Mouse (Mus musculus): ENCODE results near the gene Sipa1l3. TPM values are rescaled to one million over a fixed set of nuclear protein-coding genes. Genes with fewer than 3 reads are reported as not detected.
A peak's percentile ranks its signal among the peaks of the same experiment; 100 is the strongest.

The Sipa1l3 gene
- polyA plus RNA-seq, 1 experiment = 29.4 TPM

DNA sequence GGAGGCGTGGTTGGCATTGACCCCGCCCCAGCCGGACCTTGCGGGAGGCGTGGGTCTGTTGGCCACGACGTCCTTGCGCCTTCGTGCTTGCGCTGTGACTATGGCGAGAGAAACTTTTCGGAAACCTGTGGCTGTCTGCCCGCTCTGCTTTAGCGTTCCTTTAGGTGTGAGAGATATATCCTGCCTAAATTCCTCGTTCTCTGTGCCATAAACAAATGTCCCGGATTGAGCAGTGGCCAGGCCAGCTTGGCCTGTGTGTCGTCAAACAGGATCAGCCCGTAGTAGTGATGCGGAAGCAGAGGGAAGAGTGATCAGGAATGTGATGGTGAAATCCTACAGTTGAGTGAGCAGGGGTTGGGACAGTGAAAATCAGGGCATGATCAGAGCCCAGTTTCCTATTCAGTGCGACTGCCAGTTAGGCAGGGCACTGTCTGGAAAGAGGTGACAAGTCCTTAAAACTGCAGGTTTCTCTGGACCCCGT is 236.3 kb downstream of the Sipa1l3 start:
- peak overlapping the region; percentile 51 for H3K4me3 ChIP-seq (ENCODE audit: low read depth, low read length)

DNA sequence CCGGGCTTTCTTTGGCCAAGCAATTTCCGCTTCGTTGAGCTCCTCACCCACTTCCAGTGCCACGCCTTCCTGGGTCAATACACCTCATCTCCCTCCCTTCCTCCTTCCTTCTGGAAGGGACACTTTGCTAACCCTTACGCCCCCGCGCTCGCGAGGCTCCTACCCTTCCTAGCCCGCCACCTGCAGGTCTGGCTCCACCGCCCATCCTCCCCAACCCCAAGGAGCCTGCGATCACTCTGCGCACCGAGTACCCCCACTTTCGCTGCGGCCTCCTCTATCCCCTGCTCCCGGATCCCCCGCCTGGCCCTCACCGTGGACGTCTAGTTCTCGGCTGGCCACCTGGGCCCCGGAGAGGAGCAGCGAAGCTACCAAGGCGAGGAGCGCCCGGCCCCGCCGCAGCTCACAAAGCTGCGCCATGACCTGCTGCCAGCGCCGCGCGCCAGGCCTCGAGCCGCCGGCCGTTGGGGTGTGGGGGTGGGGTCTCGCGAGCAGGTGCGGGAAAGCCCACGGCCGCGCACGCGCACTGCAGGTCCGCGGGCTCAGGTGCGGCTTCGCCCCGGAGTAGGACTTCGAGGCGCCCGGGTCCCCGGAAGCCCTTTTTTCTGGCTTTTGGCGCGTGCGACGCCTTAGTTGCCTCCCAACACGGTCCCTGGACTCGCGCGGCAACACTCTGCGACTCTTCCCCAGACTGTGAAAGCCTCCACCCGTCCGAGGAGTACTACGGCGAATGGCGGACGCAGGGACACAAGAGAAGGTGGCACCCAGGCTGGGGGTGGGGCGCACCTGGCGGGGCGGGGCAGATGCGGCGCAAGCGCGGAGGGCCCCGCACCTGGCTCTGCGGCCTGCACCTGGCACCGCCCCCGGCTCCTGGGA is 237.0 kb downstream of the Sipa1l3 start, which contains the start of gene Spint2:
TSS of gene Spint2 (minus strand) at position 712 of the 873 bp plus-strand sequence.
- TF ChIP-seq POLR2A (IDR thresholded peaks at IDR 0.05; ENCODE audit: insufficient read depth, low read length) = peak; percentile 96
- TF ChIP-seq CTCF (IDR thresholded peaks at IDR 0.05; ENCODE audit: low read depth, low read length) = peak; percentile 14
- TF ChIP-seq EP300 (IDR thresholded peaks at IDR 0.05; ENCODE audit: insufficient read depth, low read depth, low read length) = 0 out of 2 replicates have a peak, but pooled peaks have one; percentile 16
- H3K9ac ChIP-seq (ENCODE audit: low read depth, poor library complexity, severe bottlenecking) = peak within 1 kb of the TSS; percentile 89
- peaks cover 2% of the 10 kb centered on the region for H3K4me1 ChIP-seq (ENCODE audit: control insufficient read depth, insufficient read depth, low read length)
- H3K27ac ChIP-seq (ENCODE audit: insufficient read depth, low read length) = peak within 1 kb of the TSS; percentile 31
- no peaks in the 10 kb centered on the region for H3K9me3 ChIP-seq (replicated peaks; ENCODE audit: control insufficient read depth, insufficient read depth, low read length, poor library complexity, severe bottlenecking)
- no peaks in the 10 kb centered on the region for H3K27me3 ChIP-seq (ENCODE audit: control insufficient read depth, insufficient read depth, low read length, poor library complexity, severe bottlenecking)
- peaks cover 14% of the 10 kb centered on the region for H3K36me3 ChIP-seq (ENCODE audit: control insufficient read depth, insufficient read depth, low read length, poor library complexity, severe bottlenecking)
- peak within 1 kb of the TSS; percentile 87 for H3K4me3 ChIP-seq (ENCODE audit: low read depth, low read length)

More for the DNA sequence above, 236.3 kb downstream of the Sipa1l3 start:
- no peak overlapping the region for H3K27ac ChIP-seq (ENCODE audit: insufficient read depth, low read length)
- H3K9me3 ChIP-seq (replicated peaks; ENCODE audit: control insufficient read depth, insufficient read depth, low read length, poor library complexity, severe bottlenecking) = no peaks in the 10 kb centered on the region
- H3K9ac ChIP-seq (ENCODE audit: low read depth, poor library complexity, severe bottlenecking) = peak overlapping the region; percentile 89; the same call in 1 of the 2 replicates
- H3K4me1 ChIP-seq (ENCODE audit: control insufficient read depth, insufficient read depth, low read length) = no peaks in the 10 kb centered on the region
- TF ChIP-seq EP300 (IDR thresholded peaks at IDR 0.05; ENCODE audit: insufficient read depth, low read depth, low read length) (no peak), POLR2A (IDR thresholded peaks at IDR 0.05; ENCODE audit: insufficient read depth, low read length) (no peak), CTCF (IDR thresholded peaks at IDR 0.05; ENCODE audit: low read depth, low read length) (no peak)
- H3K27me3 ChIP-seq (ENCODE audit: control insufficient read depth, insufficient read depth, low read length, poor library complexity, severe bottlenecking) = no peaks in the 10 kb centered on the region
- peaks cover 8% of the 10 kb centered on the region for H3K36me3 ChIP-seq (ENCODE audit: control insufficient read depth, insufficient read depth, low read length, poor library complexity, severe bottlenecking)

DNA sequence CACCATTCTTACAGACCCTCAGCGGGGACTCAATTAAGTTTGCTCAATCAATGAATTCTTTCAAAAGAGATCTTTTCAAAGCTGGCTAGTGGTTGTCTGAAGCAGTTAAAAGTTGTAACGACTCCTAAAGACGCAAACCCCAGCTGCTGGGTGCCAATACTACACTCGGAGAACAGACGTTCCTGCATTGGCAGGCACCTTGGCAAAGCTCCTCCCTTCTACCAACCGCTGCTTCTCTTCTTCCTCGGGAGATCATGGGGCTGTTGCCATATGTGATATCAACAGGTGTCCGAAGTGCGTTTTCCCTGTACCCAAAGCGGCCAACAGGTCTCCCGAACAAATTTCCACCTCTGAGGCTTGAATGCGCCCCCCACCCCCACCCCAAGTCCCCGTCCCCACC is 237.6 kb downstream of the Sipa1l3 start:
- H3K27ac ChIP-seq (ENCODE audit: insufficient read depth, low read length) = peak overlapping the region; percentile 5; the same call in 1 of the 2 replicates
- H3K27me3 ChIP-seq (ENCODE audit: control insufficient read depth, insufficient read depth, low read length, poor library complexity, severe bottlenecking) = no peaks in the 10 kb centered on the region
- peaks cover 14% of the 10 kb centered on the region for H3K36me3 ChIP-seq (ENCODE audit: control insufficient read depth, insufficient read depth, low read length, poor library complexity, severe bottlenecking)
- H3K4me1 ChIP-seq (ENCODE audit: control insufficient read depth, insufficient read depth, low read length) = peaks cover 2% of the 10 kb centered on the region
- TF ChIP-seq EP300 (IDR thresholded peaks at IDR 0.05; ENCODE audit: insufficient read depth, low read depth, low read length) = no peak
- TF ChIP-seq CTCF (IDR thresholded peaks at IDR 0.05; ENCODE audit: low read depth, low read length) = no peak
- no peak for TF ChIP-seq POLR2A (IDR thresholded peaks at IDR 0.05; ENCODE audit: insufficient read depth, low read length)
- H3K9me3 ChIP-seq (replicated peaks; ENCODE audit: control insufficient read depth, insufficient read depth, low read length, poor library complexity, severe bottlenecking) = no peaks in the 10 kb centered on the region
- peak overlapping the region; percentile 89 for H3K9ac ChIP-seq (ENCODE audit: low read depth, poor library complexity, severe bottlenecking)
- peak overlapping the region; percentile 87 for H3K4me3 ChIP-seq (ENCODE audit: low read depth, low read length)

DNA sequence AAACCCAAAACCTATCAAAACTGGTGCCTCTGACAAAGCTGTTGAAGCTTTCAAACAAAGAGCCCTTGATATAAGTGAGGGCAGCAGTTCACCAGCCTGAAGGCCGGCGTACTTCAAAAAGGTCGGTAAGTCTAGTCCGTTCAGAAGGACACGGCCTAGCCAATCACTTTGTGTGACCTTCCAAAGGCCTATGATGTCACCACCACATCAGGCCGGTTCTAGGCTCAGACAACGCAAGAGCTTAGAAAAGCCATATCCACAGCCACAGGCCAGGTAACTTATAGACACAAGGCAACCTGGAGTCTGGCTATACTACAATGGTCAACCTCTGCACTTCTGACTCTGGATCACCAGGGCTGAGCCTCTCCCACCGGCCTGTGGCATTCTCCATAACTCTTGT is 238.5 kb downstream of the Sipa1l3 start:
- H3K27ac ChIP-seq (ENCODE audit: insufficient read depth, low read length) = no peak overlapping the region
- TF ChIP-seq CTCF (IDR thresholded peaks at IDR 0.05; ENCODE audit: low read depth, low read length) = no peak
- H3K36me3 ChIP-seq (ENCODE audit: control insufficient read depth, insufficient read depth, low read length, poor library complexity, severe bottlenecking) = peaks cover 14% of the 10 kb centered on the region
- H3K4me1 ChIP-seq (ENCODE audit: control insufficient read depth, insufficient read depth, low read length) = peaks cover 2% of the 10 kb centered on the region
- no peaks in the 10 kb centered on the region for H3K27me3 ChIP-seq (ENCODE audit: control insufficient read depth, insufficient read depth, low read length, poor library complexity, severe bottlenecking)
- peak overlapping the region; percentile 87 for H3K4me3 ChIP-seq (ENCODE audit: low read depth, low read length)
- H3K9me3 ChIP-seq (replicated peaks; ENCODE audit: control insufficient read depth, insufficient read depth, low read length, poor library complexity, severe bottlenecking) = no peaks in the 10 kb centered on the region
- peak overlapping the region; percentile 89 for H3K9ac ChIP-seq (ENCODE audit: low read depth, poor library complexity, severe bottlenecking)

DNA sequence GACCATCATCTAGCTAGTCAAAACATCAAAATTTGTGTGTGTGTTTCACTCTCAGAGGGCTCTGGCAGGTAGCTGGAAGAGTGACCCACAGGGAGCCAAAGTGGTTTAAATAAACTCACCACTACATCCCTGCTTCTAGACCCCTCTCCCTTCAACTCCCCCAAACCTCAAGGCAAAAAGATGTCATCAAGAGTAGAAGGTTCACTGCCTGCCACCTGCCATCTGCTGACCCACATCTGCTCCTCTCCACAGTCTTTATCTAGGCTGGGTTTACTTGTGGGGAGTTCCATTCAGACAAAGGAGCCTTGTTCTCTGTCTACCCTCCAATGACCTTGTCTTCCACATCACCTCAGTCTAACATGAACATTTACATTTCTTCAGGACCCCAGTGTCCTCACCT is 239.2 kb downstream of the Sipa1l3 start:
- Histone ChIP-seq H3K4me1 (ENCODE audit: control insufficient read depth, insufficient read depth, low read length) (peaks cover 2% of the 10 kb centered on the region), H3K9ac (ENCODE audit: low read depth, poor library complexity, severe bottlenecking) (peak overlapping the region; percentile 21; the same call in 1 of the 2 replicates), H3K4me3 (ENCODE audit: low read depth, low read length) (no peak overlapping the region), H3K27me3 (ENCODE audit: control insufficient read depth, insufficient read depth, low read length, poor library complexity, severe bottlenecking) (no peaks in the 10 kb centered on the region), H3K9me3 (replicated peaks; ENCODE audit: control insufficient read depth, insufficient read depth, low read length, poor library complexity, severe bottlenecking) (no peaks in the 10 kb centered on the region), H3K36me3 (ENCODE audit: control insufficient read depth, insufficient read depth, low read length, poor library complexity, severe bottlenecking) (peaks cover 14% of the 10 kb centered on the region), H3K27ac (ENCODE audit: insufficient read depth, low read length) (peak overlapping the region; percentile 8; the same call in 1 of the 2 replicates)
- TF ChIP-seq POLR2A (IDR thresholded peaks at IDR 0.05; ENCODE audit: insufficient read depth, low read length) (no peak), CTCF (IDR thresholded peaks at IDR 0.05; ENCODE audit: low read depth, low read length) (no peak), EP300 (IDR thresholded peaks at IDR 0.05; ENCODE audit: insufficient read depth, low read depth, low read length) (no peak)

DNA sequence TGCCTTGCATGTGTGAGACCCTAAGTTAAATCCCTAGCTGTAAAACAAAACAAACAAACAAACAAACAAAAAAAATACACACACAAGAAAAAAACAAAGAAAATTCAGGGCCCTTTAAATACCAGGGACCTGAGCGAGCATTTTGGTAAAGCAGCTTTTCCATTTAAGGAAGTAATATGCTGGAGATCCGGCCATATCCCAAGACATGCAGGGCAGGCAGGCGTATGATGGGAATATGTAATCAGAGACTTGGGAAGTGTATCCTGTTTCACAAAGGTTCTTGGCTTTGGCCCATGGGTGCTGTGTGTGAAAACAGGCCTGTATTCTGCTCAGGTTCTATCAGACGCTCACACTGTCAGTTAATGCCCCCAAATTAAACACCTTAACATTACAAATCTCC is 240.9 kb downstream of the Sipa1l3 start:
- no peak for TF ChIP-seq CTCF (IDR thresholded peaks at IDR 0.05; ENCODE audit: low read depth, low read length)
- Histone ChIP-seq H3K4me3 (ENCODE audit: low read depth, low read length) (no peak overlapping the region), H3K27ac (ENCODE audit: insufficient read depth, low read length) (no peak overlapping the region), H3K36me3 (ENCODE audit: control insufficient read depth, insufficient read depth, low read length, poor library complexity, severe bottlenecking) (peaks cover 14% of the 10 kb centered on the region), H3K4me1 (ENCODE audit: control insufficient read depth, insufficient read depth, low read length) (peaks cover 2% of the 10 kb centered on the region), H3K9me3 (replicated peaks; ENCODE audit: control insufficient read depth, insufficient read depth, low read length, poor library complexity, severe bottlenecking) (no peaks in the 10 kb centered on the region), H3K27me3 (ENCODE audit: control insufficient read depth, insufficient read depth, low read length, poor library complexity, severe bottlenecking) (no peaks in the 10 kb centered on the region), H3K9ac (ENCODE audit: low read depth, poor library complexity, severe bottlenecking) (no peak overlapping the region)
